Mouse (Mus musculus) liver, embryonic 14.5 days (tissue): Measurements from ENCODE around the gene Six1. TPM values are rescaled to one million over a fixed set of nuclear protein-coding genes. Genes with fewer than 3 reads are reported as not detected.
A peak's percentile ranks its signal among the peaks of the same experiment; 100 is the strongest.

Source experiments
- ATAC-seq: fragments of 200-750 bp; cut with Nextera tagmentation; 2 replicates; pipeline ENCODE4 v1.8.0; 2017; ENCODE audit warnings: moderate number of reproducible peaks, mild to moderate bottlenecking, moderate library complexity; ENCODE audit not compliant: insufficient read depth
- DNase-seq, 3 experiments: peaks; one replicate each; pipeline ENCODE4 v3.0.0-alpha.2; 2012 to 2013; ENCODE audit warnings: low read depth in 3 of 3, low spot score in 3 of 3
- H3K27ac ChIP-seq: fragments of 300-500 bp; sonication (generic); 2 replicates; pipeline ENCODE4 v1.5.1; 2014; ENCODE audit warnings: moderate library complexity, mild to moderate bottlenecking, control low read depth, inconsistent platforms
- H3K27me3 ChIP-seq: fragments of 300-500 bp; sonication (generic); 2 replicates; pipeline ENCODE4 v1.6.1; 2014; ENCODE audit warnings: mild to moderate bottlenecking, low read length, moderate library complexity; ENCODE audit not compliant: control insufficient read depth, insufficient read depth
- H3K36me3 ChIP-seq: fragments of 300-500 bp; sonication (generic); replicated peaks from 2 replicates; pipeline ENCODE4 v1.6.1; 2014; ENCODE audit warnings: low read depth; ENCODE audit not compliant: control insufficient read depth, insufficient read depth
- H3K4me1 ChIP-seq, 2 experiments: fragments of 200-500 bp in 1 of 2; fragments of 300-500 bp in 1 of 2; sonication (generic) in 1 of 2; replicated peaks; 2 replicates each; pipeline ENCODE4 v1.6.1; 2012 to 2014; ENCODE audit warnings: antibody characterized with exemption in 1 of 2, inconsistent platforms in 1 of 2, low read length in 1 of 2; ENCODE audit not compliant: control insufficient read depth in 2 of 2, insufficient read depth in 2 of 2
- H3K4me2 ChIP-seq: fragments of 300-500 bp; sonication (generic); 2 replicates; pipeline ENCODE4 v1.6.1; 2014; ENCODE audit warnings: low read depth, mild to moderate bottlenecking, control low read depth, moderate library complexity
- H3K4me3 ChIP-seq, 2 experiments: fragments of 200-500 bp in 1 of 2; fragments of 300-500 bp in 1 of 2; sonication (generic) in 1 of 2; 2 replicates each; pipeline ENCODE4 v1.5.1; 2012 to 2014; ENCODE audit warnings: low read depth in 2 of 2, low read length in 2 of 2, mild to moderate bottlenecking in 2 of 2, control low read depth in 1 of 2, inconsistent platforms in 1 of 2, moderate library complexity in 1 of 2; ENCODE audit not compliant: insufficient read depth in 1 of 2
- H3K9ac ChIP-seq: fragments of 300-500 bp; sonication (generic); replicated peaks from 2 replicates; pipeline ENCODE4 v1.6.1; 2014; ENCODE audit warnings: mild to moderate bottlenecking, control low read depth, moderate library complexity
- H3K9me3 ChIP-seq: fragments of 300-500 bp; sonication (generic); 2 replicates; pipeline ENCODE4 v1.6.1; 2016; ENCODE audit warnings: low read length, mixed read lengths; ENCODE audit not compliant: control insufficient read depth
- CTCF ChIP-seq: IDR thresholded peaks from 2 replicates; pipeline ENCODE4 v1.5.1; 2016; ENCODE audit warnings: antibody characterized with exemption, low read depth, control low read depth
- EP300 ChIP-seq: IDR thresholded peaks from 2 replicates; pipeline ENCODE4 v1.6.1; 2016; ENCODE audit warnings: antibody characterized with exemption, low read depth
- WGBS: fragments of 180-500 bp; shearing (Covaris S2); extraction: QIAGEN DNeasy Blood & Tissue Kit; methylation state at CpG from one replicate; pipeline ENCODE4 v1.1.7; 2014; ENCODE audit not compliant: insufficient replicate concordance; 5-methylcytosine and 5-hydroxymethylcytosine counted together
- polyA plus RNA-seq, 2 experiments: library from polyadenylated mRNA; depleted of rRNA in 1 of 2; stranded (reverse) in 1 of 2; unstranded in 1 of 2; fragments of >200 nt; fragmentation: Nextera tagmentation in 1 of 2; extraction: Ambion mirVana in 1 of 2; gene quantifications; 2 replicates each; pipeline versions ENCODE4 v1.2.1 to v1.2.3; 2012 to 2014

Gene Six1
- polyA plus RNA-seq, 2 experiments: 0.07 TPM; not detected in 1

DNA sequence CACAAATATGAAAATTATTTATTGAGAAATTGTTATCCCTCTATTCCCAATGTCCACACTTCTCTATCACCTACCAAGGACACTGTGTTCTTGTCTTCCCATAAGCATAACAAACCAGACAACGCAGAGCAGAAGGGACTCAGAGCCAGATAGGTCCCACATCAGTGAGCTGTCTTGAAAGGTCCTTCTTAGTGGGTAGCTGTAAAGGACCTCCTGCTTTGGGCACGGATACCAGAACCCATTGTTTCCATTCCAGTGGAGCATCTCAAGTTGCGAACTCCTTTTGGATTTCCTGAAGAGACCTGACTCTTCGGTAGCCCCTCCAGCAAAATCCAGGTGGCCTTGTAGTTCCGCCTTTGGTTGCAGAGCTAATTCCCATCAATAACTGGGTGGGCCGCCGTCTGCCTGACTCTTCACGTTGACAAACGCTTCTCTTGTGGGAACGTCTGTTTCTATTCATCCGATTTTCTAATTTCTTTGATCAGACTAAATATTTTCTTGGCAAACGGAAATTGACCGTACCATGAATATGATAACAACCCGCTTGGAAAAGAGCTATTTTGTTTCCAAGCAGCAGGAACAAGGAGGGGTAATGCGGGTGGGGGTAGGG lies 994 bp upstream of the Six1 start:
- Histone ChIP-seq H3K9me3 (no peaks in the 10 kb centered on the region), H3K4me1 (no peaks in the 10 kb centered on the region), H3K27ac (no peak overlapping the region), H3K36me3 (no peaks in the 10 kb centered on the region), H3K9ac (no peak overlapping the region), H3K4me3 (no peak overlapping the region), H3K27me3 (peaks cover 73% of the 10 kb centered on the region), H3K4me2 (no peak overlapping the region)
- TF ChIP-seq CTCF (no peak), EP300 (no peak)
- ATAC-seq (no peak), DNase-seq (no peak)
- 17% methylated on average over 15 of the region's 15 CpGs for WGBS

DNA sequence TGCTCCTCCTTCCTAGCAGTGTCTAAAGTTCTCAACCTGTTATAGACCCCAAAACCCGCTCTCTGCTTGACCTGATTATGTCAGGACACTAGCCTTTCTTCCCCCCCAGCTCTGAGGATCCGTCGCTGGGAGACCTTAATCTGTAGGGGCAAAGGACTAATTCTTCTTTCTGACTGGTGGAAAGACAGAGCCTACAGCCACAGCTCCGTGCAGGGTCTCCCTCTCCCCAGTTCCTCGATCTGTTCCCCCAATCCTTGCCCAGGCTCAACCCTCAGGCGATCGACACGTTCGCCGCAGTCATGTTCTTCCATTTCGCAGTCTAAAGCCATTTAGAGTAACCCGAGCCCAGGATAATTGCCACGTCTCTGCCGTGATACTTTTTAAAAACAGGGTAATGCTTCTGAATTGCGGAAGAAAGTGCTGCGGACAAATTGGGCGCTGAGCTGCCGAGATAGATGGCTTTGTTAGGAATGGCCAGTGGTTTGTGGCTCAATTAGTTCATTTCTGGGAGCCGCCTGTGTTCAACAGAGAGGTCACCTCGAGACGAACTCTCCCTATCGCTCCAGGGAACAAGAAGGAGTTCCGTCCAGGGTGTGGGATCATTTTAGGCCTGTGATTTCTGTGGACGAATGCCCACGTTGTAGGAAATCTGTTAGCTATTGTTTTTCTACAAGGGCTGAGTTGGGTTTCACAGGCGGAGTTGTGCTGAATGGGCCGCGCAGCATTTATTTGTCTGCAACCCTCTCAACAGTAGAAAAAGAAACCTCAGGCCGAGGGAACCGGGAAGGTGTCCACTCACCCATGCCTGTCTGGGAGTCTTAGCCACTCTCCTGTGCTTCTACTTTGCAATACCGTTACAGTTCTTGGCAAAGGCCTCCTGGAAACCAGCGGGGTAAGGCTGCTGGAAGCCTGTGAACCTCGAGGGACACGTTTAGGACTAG lies 766 bp downstream of the Six1 start:
- no peak for ATAC-seq
- no peaks in the 10 kb centered on the region for H3K9me3 ChIP-seq

DNA sequence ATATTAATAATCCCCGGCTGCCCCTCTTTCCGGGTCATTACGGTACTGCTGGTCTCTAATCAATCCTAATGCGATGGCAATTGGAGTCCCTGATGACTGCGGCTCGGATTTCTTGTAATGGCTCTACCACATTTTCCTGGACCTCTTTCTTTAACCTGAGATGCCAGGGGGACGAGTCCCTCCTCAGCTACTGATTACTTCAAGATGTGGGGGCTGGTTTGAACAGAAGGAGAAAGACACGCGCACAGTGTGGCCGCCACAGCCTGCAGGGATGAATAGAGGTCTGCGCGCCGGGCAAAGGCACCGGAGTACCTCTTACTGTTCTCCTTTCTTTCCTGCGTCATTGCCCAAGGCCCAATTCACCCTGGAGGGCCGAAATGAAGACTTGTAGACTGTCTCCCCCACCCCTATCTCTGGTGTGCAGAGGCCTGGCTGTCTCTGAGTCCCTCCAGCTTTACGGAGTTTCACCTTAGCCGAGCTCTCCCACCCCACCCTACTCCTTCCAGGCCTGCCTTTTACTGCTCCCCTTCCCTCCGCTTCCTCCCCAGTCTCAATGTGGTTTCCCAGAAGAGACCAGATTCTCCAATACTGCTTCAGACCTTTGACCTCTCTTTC lies 1.5 kb downstream of the Six1 start:
- Histone ChIP-seq H3K4me3 (no peak overlapping the region), H3K9ac (no peak overlapping the region), H3K27me3 (peaks cover 98% of the 10 kb centered on the region), H3K4me2 (no peak overlapping the region), H3K9me3 (no peaks in the 10 kb centered on the region), H3K27ac (no peak overlapping the region), H3K36me3 (no peaks in the 10 kb centered on the region), H3K4me1 (no peaks in the 10 kb centered on the region)
- WGBS: 2% methylated on average over 19 of the region's 19 CpGs
- TF ChIP-seq CTCF: no peak
- TF ChIP-seq EP300: no peak
- ATAC-seq: no peak
- DNase-seq: no peak

More for the DNA sequence above, 766 bp downstream of the Six1 start:
- Histone ChIP-seq H3K27ac (no peak overlapping the region), H3K36me3 (no peaks in the 10 kb centered on the region), H3K4me3 (peak overlapping the region; percentile 6 to 51; a peak in 3 of 4 replicates), H3K4me2 (peak overlapping the region; percentile 64), H3K27me3 (peaks cover 90% of the 10 kb centered on the region), H3K4me1 (no peaks in the 10 kb centered on the region), H3K9ac (no peak overlapping the region)
- no peak for DNase-seq
- WGBS: 2% methylated on average over 34 of the region's 34 CpGs
- TF ChIP-seq CTCF: no peak
- no peak for TF ChIP-seq EP300

DNA sequence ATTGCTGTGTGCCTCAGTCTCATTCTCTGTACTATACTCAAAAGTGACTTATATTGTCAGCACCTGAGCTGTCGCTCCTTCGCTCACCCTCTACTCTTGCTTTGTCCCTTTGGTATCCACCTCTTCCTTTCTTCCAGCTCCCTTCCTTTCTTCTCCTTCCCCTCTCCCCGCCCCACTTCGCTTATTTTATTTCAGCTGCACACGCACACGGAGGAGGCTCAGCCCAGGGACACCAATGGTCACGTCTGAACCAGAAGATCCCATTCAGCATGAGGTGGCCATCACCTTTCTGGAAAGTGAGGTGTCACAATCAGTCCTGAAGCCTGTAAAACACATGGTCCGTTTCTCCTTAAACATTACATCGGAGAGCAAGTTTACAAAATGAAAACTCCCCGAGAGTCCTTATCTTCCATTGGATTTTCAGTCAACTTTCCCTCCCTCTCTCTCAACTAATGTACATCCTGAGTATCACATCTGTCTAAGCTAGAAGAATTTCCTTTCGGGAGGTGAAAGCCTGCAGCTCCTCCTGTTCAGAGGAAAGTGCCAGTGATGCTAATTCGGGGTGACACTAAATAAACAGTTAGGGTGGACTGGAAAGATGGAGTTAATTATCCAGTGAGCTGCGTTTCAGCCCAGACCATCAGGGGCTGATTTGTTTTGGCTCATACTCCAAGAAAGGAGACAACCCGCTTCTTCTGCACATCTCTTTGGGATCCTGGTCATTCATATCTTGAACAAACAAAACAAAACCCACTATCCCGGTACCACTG lies 2.7 kb downstream of the Six1 start:
- ATAC-seq (no peak), DNase-seq (no peak)
- H3K4me3 ChIP-seq: no peak overlapping the region
- peaks cover 100% of the 10 kb centered on the region for H3K27me3 ChIP-seq
- H3K9ac ChIP-seq: no peak overlapping the region
- H3K9me3 ChIP-seq: no peaks in the 10 kb centered on the region
- H3K4me2 ChIP-seq: no peak overlapping the region
- no peak overlapping the region for H3K27ac ChIP-seq
- WGBS: 3% methylated on average over 15 of the region's 15 CpGs
- TF ChIP-seq CTCF: no peak
- no peak for TF ChIP-seq EP300
- H3K4me1 ChIP-seq: no peaks in the 10 kb centered on the region
- no peaks in the 10 kb centered on the region for H3K36me3 ChIP-seq
